Mouse (Mus musculus): Measurements from ENCODE around the gene Bglap.
"Not testable (repeated sequence)": the region's sequence is repeated elsewhere in the genome, so short reads cannot be mapped to it uniquely, and the experiment has no call there.

Gene Bglap

GRCm38 (mm10) chr3:88393776-88394375, 9.6 kb upstream of the Bglap start:
- DNase-seq = no peak

GRCm38 (mm10) chr3:88382383-88382782, 1.9 kb downstream of the Bglap start:
- DNase-seq = not testable (repeated sequence)

- peak; percentile 21 for DNase-seq
Observed at GRCm38 (mm10) chr3:88381389-88382315, 2.6 kb downstream of the Bglap start.

GRCm38 (mm10) chr3:88378599-88378998, 5.7 kb downstream of the Bglap start, which contains the start of gene Bglap2:
Gene Bglap2 (minus strand): TSS chr3:88378699.
- DNase-seq = not testable (repeated sequence)

GRCm38 (mm10) chr3:88376644-88377043, 7.6 kb downstream of the Bglap start:
- DNase-seq = not testable (repeated sequence)

- DNase-seq = peak; percentile 28
Observed at GRCm38 (mm10) chr3:88375750-88376626, 8.3 kb downstream of the Bglap start.

GRCm38 (mm10) chr3:88372643-88373042, 11.6 kb downstream of the Bglap start, which contains the start of gene Bglap3:
Gene Bglap3 (minus strand): TSS chr3:88372743.
- DNase-seq = not testable (repeated sequence)

- DNase-seq = not testable (repeated sequence)
Observed at GRCm38 (mm10) chr3:88368511-88368910, 15.8 kb downstream of the Bglap start.

- not testable (repeated sequence) for DNase-seq
Observed at GRCm38 (mm10) chr3:88367517-88367916, 16.7 kb downstream of the Bglap start.

GRCm38 (mm10) chr3:88366830-88367428, 17.3 kb downstream of the Bglap start:
- DNase-seq = peak; percentile 45

- no peak for DNase-seq
Observed at GRCm38 (mm10) chr3:88365705-88366361, 18.4 kb downstream of the Bglap start.

- DNase-seq = peak; percentile 82
Observed at GRCm38 (mm10) chr3:88364337-88364736, 19.9 kb downstream of the Bglap start, which contains the start of gene Paqr6. Gene Paqr6 (plus strand): TSS chr3:88364584.

DNA sequence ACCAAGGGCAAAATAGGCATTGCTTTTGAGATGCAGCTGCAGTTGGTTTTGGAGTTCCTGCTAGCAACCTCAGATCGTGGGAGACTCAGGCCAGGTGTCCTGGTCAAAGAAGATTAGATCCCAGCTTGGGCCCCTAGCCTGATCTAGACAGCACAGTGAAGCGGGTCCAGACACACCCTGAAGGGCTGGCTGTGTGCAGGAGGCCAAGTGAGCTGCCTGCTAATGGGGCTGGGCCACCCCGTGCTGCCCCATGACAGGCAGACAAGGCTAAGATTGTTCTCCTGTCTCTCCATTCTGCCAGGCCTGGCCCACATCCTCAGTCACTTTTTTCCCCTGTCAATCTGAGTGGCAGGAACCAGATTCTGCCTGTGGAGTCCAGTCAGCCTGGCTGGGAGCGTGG, 20.6 kb downstream of the Bglap start:
- DNase-seq = peak; percentile 33

DNA sequence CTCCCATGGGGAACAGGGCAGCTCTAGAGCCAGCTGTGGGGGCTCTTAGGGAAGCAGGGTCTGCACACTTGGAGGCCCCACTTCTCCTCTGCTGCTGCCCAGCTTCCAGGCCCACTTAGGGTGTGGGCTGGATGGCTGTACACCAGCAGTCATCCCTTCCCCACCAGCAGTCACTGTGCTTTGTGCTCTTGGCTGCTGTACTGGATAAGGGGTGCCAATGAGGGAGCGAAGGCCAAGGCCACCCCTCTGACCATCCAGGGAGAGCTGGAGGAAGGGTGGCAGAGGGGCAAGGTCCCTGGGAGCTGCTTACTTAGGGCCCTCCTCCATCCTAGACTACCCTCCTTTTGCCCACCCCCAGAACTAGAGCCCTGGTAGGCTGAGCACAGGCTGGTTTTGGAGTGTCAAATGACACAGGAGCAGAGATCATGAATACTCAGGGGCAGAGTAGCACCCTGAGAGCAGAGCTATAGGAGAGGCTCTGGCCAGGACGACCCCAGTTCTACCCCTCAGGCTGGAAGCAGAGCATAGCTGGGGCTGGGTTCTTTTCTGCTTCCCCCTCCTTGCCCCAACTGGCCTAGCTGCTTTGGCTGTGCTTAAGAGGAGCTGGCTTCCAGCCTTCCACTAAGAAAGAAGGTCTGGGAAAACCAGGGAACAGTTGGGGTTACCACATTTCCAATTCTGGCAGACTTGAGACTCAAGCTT, 22.5 kb downstream of the Bglap start:
- no peak for DNase-seq

- no peak for DNase-seq
Observed at GRCm38 (mm10) chr3:88361096-88361495, 23.2 kb downstream of the Bglap start.

GRCm38 (mm10) chr3:88359989-88360388, 24.3 kb downstream of the Bglap start:
- DNase-seq = no peak

- no peak for DNase-seq
Observed at GRCm38 (mm10) chr3:88359584-88359983, 24.7 kb downstream of the Bglap start.

DNA sequence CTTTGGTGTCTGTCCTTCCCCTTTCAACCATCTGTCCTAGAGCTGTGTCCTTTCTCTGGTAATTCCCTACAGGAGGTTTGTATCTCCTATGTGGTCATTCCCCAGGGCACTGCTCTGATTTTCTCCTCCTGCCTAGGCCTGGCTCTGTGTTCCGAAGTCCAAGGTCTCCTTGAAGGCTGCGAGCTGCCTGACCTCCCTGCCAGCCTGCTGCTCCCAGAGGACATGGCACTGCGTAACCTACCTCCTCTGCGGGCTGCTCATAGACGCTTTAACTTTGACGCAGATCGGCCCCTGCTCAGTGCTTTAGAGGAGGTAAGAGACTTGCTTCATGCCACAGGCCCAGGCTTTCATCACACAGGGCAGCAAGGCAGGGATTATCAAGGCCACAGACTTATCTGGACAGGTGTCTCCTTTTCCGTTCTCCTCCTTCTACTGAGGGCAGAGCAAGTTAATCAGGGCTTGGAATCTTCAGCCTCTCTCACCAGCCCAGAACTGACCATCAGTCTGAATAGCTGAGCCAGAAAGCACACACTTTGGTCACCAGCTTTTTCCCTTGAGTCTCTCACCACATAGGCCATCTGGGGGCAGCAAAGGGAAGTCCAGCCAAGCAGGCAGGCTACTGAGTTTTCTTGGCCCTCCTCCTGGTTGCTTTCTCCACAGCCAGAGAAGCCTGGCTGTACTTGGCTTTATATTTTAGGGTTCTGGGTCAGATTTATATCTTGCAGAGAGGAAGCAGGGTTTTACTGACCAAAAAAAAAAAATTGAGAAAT, 29.7 kb downstream of the Bglap start:
- DNase-seq = no peak

- DNase-seq = no peak
Observed at GRCm38 (mm10) chr3:88352907-88353306, 31.4 kb downstream of the Bglap start.

GRCm38 (mm10) chr3:88350732-88351131, 33.5 kb downstream of the Bglap start:
- DNase-seq = no peak

All from lung, postnatal 14 days (tissue).